Mouse (Mus musculus): ENCODE results near the gene Enpp5. TPM values are rescaled to one million over a fixed set of nuclear protein-coding genes. Genes with fewer than 3 reads are reported as not detected.
A peak's percentile ranks its signal among the peaks of the same experiment; 100 is the strongest.

The Enpp5 gene
- polyA plus RNA-seq, 2 experiments, result 3.8 to 4.1 TPM

- ATAC-seq (ENCODE audit: insufficient read depth), result no peak
- DNase-seq (ENCODE audit: low read depth in 3 of 3, low spot score in 3 of 3), result no peak
- 44% methylated on average over 4 of the region's 4 CpGs for WGBS (ENCODE audit: insufficient replicate concordance)
- H3K4me3 ChIP-seq (ENCODE audit: insufficient read depth in 1 of 2, low read depth in 2 of 2, low read length in 2 of 2), result no peak overlapping the region
- 0 out of 4 replicates have a peak, but pooled peaks cover 0 to 2% of the 10 kb centered on the region in 2 experiments for H3K4me1 ChIP-seq (replicated peaks; ENCODE audit: control insufficient read depth in 2 of 2, insufficient read depth in 2 of 2, low read length in 1 of 2)
- no peak overlapping the region for H3K4me2 ChIP-seq (ENCODE audit: low read depth)
- no peak overlapping the region for H3K9ac ChIP-seq (replicated peaks)
- TF ChIP-seq EP300 (IDR thresholded peaks at IDR 0.05; ENCODE audit: low read depth), result no peak
- TF ChIP-seq CTCF (IDR thresholded peaks at IDR 0.05; ENCODE audit: low read depth), result no peak
- no peaks in the 10 kb centered on the region for H3K9me3 ChIP-seq (ENCODE audit: control insufficient read depth, low read length)
- H3K36me3 ChIP-seq (replicated peaks; ENCODE audit: control insufficient read depth, insufficient read depth, low read depth), result no peaks in the 10 kb centered on the region
- no peak overlapping the region for H3K27ac ChIP-seq
- H3K27me3 ChIP-seq (ENCODE audit: control insufficient read depth, insufficient read depth, low read length), result no peaks in the 10 kb centered on the region
These were observed 39.6 kb downstream of the Enpp5 start for GRCm38 (mm10) chr17:44118231-44118630.

DNA sequence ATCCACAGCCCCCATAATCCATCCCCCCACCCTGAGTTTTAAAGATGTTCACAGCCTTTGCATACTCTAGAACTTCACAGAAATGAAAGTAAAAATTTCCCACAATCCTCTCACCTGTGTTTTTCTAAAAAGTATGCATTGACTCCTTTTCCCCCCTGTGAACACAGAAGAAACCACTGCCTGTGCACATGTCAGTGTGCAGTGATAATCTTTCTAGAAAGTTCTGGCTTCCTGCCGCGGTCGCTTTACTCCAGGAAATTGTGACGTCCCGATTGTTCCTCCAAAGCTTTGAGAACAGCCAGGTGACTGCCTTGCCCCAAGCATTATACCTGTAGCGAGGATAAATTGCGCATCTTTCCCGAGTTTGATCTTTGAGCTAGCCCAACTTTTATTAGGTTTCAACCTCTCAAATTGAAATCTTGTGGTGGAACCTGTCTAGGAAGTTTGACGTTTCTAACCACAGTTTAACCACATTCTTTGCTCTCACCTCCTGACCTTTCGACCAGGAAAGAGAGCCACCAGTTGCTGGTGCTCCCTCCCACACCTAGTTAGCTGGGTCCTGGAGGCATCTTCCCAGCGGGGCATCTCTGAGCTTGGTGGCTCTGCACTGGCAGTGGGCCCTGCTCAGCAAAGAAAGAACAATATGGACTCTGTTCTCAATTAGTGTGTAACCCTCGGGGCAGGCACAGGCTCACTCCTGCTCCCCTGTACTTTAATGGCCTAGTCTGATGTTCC lies 42.9 kb downstream of the Enpp5 start:
- DNase-seq (ENCODE audit: low read depth in 3 of 3, low spot score in 3 of 3) (no peak), ATAC-seq (ENCODE audit: insufficient read depth) (no peak)
- no peaks in the 10 kb centered on the region for H3K9me3 ChIP-seq (ENCODE audit: control insufficient read depth, low read length)
- no peak overlapping the region for H3K4me3 ChIP-seq (ENCODE audit: insufficient read depth in 1 of 2, low read depth in 2 of 2, low read length in 2 of 2)
- H3K4me1 ChIP-seq (replicated peaks; ENCODE audit: control insufficient read depth in 2 of 2, insufficient read depth in 2 of 2, low read length in 1 of 2), result 0 out of 4 replicates have a peak, but pooled peaks cover 0 to 2% of the 10 kb centered on the region in 2 experiments
- H3K27ac ChIP-seq, result no peak overlapping the region
- no peak overlapping the region for H3K9ac ChIP-seq (replicated peaks)
- no peaks in the 10 kb centered on the region for H3K27me3 ChIP-seq (ENCODE audit: control insufficient read depth, insufficient read depth, low read length)
- TF ChIP-seq CTCF (IDR thresholded peaks at IDR 0.05; ENCODE audit: low read depth), result no peak
- no peak for TF ChIP-seq EP300 (IDR thresholded peaks at IDR 0.05; ENCODE audit: low read depth)
- 35% methylated on average over 12 of the region's 12 CpGs for WGBS (ENCODE audit: insufficient replicate concordance)
- no peaks in the 10 kb centered on the region for H3K36me3 ChIP-seq (replicated peaks; ENCODE audit: control insufficient read depth, insufficient read depth, low read depth)
- H3K4me2 ChIP-seq (ENCODE audit: low read depth), result no peak overlapping the region

DNA sequence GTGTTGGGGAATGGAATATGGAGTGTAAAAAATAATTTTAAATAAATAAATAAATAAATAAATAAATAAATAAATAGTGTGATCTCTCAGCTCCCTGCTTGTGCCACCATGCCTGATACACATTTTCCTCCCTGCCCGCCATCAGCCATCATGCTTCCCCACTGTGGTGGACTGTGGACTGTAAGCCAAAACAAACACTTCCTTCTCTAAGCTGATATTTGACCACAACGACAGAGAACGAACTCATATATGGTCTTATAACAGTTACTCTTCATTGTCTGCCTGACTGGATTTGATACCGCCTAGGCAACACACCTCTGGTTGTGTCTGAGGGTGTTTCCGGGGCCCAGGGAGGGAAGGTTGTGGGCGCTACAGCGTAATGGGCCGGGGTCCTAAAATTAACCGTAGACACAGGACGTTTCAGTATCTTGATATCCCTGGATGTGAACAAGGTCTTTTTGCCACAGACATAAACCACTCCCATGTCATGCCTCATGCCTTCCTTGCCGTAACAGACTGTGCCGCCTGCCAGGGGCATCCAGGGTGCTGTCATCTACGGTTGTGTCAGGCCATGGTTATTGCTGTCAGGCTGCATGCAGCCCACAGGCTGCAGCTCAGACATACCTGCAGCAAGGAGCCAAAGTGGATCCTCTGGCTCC lies 50.6 kb downstream of the Enpp5 start:
- Histone ChIP-seq H3K4me2 (ENCODE audit: low read depth) (no peak overlapping the region), H3K36me3 (replicated peaks; ENCODE audit: control insufficient read depth, insufficient read depth, low read depth) (no peaks in the 10 kb centered on the region), H3K9ac (replicated peaks) (no peak overlapping the region), H3K4me3 (ENCODE audit: insufficient read depth in 1 of 2, low read depth in 2 of 2, low read length in 2 of 2) (no peak overlapping the region), H3K4me1 (replicated peaks; ENCODE audit: control insufficient read depth in 2 of 2, insufficient read depth in 2 of 2, low read length in 1 of 2) (0 out of 4 replicates have a peak, but pooled peaks cover 0 to 2% of the 10 kb centered on the region in 2 experiments), H3K27me3 (ENCODE audit: control insufficient read depth, insufficient read depth, low read length) (no peaks in the 10 kb centered on the region), H3K9me3 (ENCODE audit: control insufficient read depth, low read length) (no peaks in the 10 kb centered on the region), H3K27ac (no peak overlapping the region)
- ATAC-seq (ENCODE audit: insufficient read depth) (no peak), DNase-seq (ENCODE audit: low read depth in 3 of 3, low spot score in 3 of 3) (no peak)
- TF ChIP-seq CTCF (IDR thresholded peaks at IDR 0.05; ENCODE audit: low read depth), result no peak
- TF ChIP-seq EP300 (IDR thresholded peaks at IDR 0.05; ENCODE audit: low read depth), result no peak
- WGBS (ENCODE audit: insufficient replicate concordance), result 54% methylated on average over 13 of the region's 13 CpGs

DNA sequence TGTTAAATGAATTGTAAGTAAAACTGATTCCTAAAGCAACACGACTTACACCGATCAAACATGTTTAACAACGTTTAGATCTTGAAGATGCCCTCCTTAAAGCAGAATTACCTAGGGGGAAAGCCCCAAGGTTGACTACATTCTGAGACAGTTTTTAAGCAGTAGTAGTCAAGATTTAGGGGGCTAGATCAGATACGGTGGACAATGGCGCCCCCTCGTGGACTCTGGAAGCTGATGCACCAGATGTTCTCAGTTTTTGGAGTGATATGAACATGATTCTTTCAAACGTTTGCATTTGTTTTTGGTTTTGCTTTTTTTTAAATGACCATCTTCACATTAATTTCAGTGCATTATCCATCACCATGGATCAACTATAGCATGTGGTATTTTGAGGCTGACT lies 51.8 kb downstream of the Enpp5 start:
- ATAC-seq (ENCODE audit: insufficient read depth), result no peak
- Histone ChIP-seq H3K4me3 (ENCODE audit: insufficient read depth in 1 of 2, low read depth in 2 of 2, low read length in 2 of 2) (no peak overlapping the region), H3K27ac (no peak overlapping the region), H3K9ac (replicated peaks) (no peak overlapping the region), H3K4me1 (replicated peaks; ENCODE audit: control insufficient read depth in 2 of 2, insufficient read depth in 2 of 2, low read length in 1 of 2) (0 out of 4 replicates have a peak, but pooled peaks cover 0 to 2% of the 10 kb centered on the region in 2 experiments), H3K9me3 (ENCODE audit: control insufficient read depth, low read length) (no peaks in the 10 kb centered on the region), H3K27me3 (ENCODE audit: control insufficient read depth, insufficient read depth, low read length) (no peaks in the 10 kb centered on the region), H3K36me3 (replicated peaks; ENCODE audit: control insufficient read depth, insufficient read depth, low read depth) (no peaks in the 10 kb centered on the region), H3K4me2 (ENCODE audit: low read depth) (no peak overlapping the region)
- TF ChIP-seq EP300 (IDR thresholded peaks at IDR 0.05; ENCODE audit: low read depth), result no peak
- TF ChIP-seq CTCF (IDR thresholded peaks at IDR 0.05; ENCODE audit: low read depth), result peak; percentile 75
- WGBS (ENCODE audit: insufficient replicate concordance), result 10% methylated on average over 7 of the region's 7 CpGs
- peak; percentile 37 to 41 (median 41) for DNase-seq (ENCODE audit: low read depth in 3 of 3, low spot score in 3 of 3)

GRCm38 (mm10) chr17:44134106-44134505 lies 55.5 kb downstream of the Enpp5 start:
- no peak overlapping the region for H3K4me3 ChIP-seq (ENCODE audit: insufficient read depth in 1 of 2, low read depth in 2 of 2, low read length in 2 of 2)
- H3K9ac ChIP-seq (replicated peaks), result no peak overlapping the region
- DNase-seq (ENCODE audit: low read depth in 3 of 3, low spot score in 3 of 3) (no peak), ATAC-seq (ENCODE audit: insufficient read depth) (no peak)
- H3K27ac ChIP-seq, result no peak overlapping the region
- H3K4me2 ChIP-seq (ENCODE audit: low read depth), result peak overlapping the region; percentile 45
- H3K9me3 ChIP-seq (ENCODE audit: control insufficient read depth, low read length), result no peaks in the 10 kb centered on the region
- 0 out of 4 replicates have a peak, but pooled peaks cover 0 to 3% of the 10 kb centered on the region in 2 experiments for H3K4me1 ChIP-seq (replicated peaks; ENCODE audit: control insufficient read depth in 2 of 2, insufficient read depth in 2 of 2, low read length in 1 of 2)
- no peak for TF ChIP-seq CTCF (IDR thresholded peaks at IDR 0.05; ENCODE audit: low read depth)
- 0 out of 2 replicates have a peak, but pooled peaks have one; percentile 14 for TF ChIP-seq EP300 (IDR thresholded peaks at IDR 0.05; ENCODE audit: low read depth)
- no peaks in the 10 kb centered on the region for H3K27me3 ChIP-seq (ENCODE audit: control insufficient read depth, insufficient read depth, low read length)
- H3K36me3 ChIP-seq (replicated peaks; ENCODE audit: control insufficient read depth, insufficient read depth, low read depth), result no peaks in the 10 kb centered on the region
- WGBS (ENCODE audit: insufficient replicate concordance), result 8% methylated on average over 6 of the region's 6 CpGs
